Mouse (Mus musculus) erythroblast, embryonic 14.5 days (primary cell): ENCODE results near the gene Iqschfp.

Source experiments
- GATA1 ChIP-seq: IDR thresholded peaks from 2 replicates; pipeline ENCODE4 v1.6.1; 2012; ENCODE audit warnings: low read length, inconsistent platforms, mixed read lengths
- TAL1 ChIP-seq: IDR thresholded peaks from 3 replicates; pipeline ENCODE4 v1.6.1; 2012; ENCODE audit warnings: low read length, inconsistent platforms, mixed read lengths

DNA sequence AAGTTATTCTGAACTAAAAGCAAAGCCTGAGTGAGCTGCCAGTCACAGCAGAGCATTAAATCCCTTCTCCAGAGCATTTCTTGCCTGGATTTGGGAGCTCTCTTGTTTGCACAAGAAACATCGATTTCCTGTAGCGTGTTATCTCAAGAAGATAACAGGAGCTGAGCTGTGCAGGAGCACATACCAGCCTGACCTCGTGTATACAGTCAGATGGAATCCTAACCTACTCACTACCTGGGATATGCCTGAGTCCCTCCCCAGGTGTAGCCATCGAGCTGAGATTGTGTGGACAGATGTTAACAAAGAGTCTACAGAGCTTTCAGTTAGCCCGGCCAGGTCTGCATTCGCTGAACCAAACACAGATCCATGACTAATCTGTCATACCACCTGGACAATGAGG, 666.7 kb downstream of the Iqschfp start:
- TF ChIP-seq GATA1 (no peak), TAL1 (no peak)
